Mouse (Mus musculus) C2C12 (cell line): Measurements from ENCODE around the gene Lsr.

ENCODE experiments used
- CEBPB ChIP-seq: IDR thresholded peaks from one replicate; pipeline ENCODE4 v1.6.1; 2011; ENCODE audit warnings: low read depth, mild to moderate bottlenecking, control low read depth, moderate library complexity
- CTCF ChIP-seq: IDR thresholded peaks from one replicate; pipeline ENCODE4 v1.5.1; 2011; ENCODE audit not compliant: control insufficient read depth, insufficient read depth, insufficient read length
- FOSL1 ChIP-seq: IDR thresholded peaks from one replicate; pipeline ENCODE4 v1.8.0; 2011; ENCODE audit warnings: mild to moderate bottlenecking, low read length; ENCODE audit not compliant: poor library complexity, insufficient read depth, severe bottlenecking
- MAX ChIP-seq: IDR thresholded peaks from one replicate; pipeline ENCODE4 v1.6.1; 2011; ENCODE audit warnings: mild to moderate bottlenecking, control low read depth
- MYOD1 ChIP-seq: IDR thresholded peaks from one replicate; pipeline ENCODE4 v1.6.1; 2011; ENCODE audit warnings: low read depth; ENCODE audit not compliant: control insufficient read depth, insufficient read length
- USF1 ChIP-seq: IDR thresholded peaks from one replicate; pipeline ENCODE4 v1.6.1; 2011; ENCODE audit warnings: low read depth, mild to moderate bottlenecking, control low read depth, moderate library complexity

- no peak for TF ChIP-seq CTCF
- TF ChIP-seq USF1 = no peak
- no peak for TF ChIP-seq CEBPB
- TF ChIP-seq MYOD1 = no peak
- no peak for TF ChIP-seq MAX
- no peak for TF ChIP-seq FOSL1
Observed at GRCm38 (mm10) chr7:30924071-30924470, 49.2 kb downstream of the Lsr start.
